Comparison of ENCODE assay signal across 27 mouse cellular contexts in genomic region chr11:26381499-26381898, GRCm38 (mm10).
"Had no signal": no experiment of that assay in that cellular context is flagged by ENCODE, and none has a peak within 500 bp of the region (broad histone marks: within the 10 kb centered on the region; RNA-seq: fewer than 3 reads in every experiment).

No protein-coding gene starts in this region.

- H3K27ac ChIP-seq: gastrocnemius, adult 2 months; heart, embryonic 10.5 days; hindbrain, embryonic 10.5 days; hindbrain, embryonic 12.5 days; hindbrain, embryonic 14.5 days; intestine, embryonic 15.5 days; layer of hippocampus, adult 2 months; left cerebral cortex, adult 2 months; limb, embryonic 13.5 days; limb, embryonic 15.5 days; liver, embryonic 12.5 days; liver, embryonic 14.5 days had no signal

- ATAC-seq: hindbrain, embryonic 16.5 days; inflammation-experienced regulatory T-cells, adult 6 months; intestine, embryonic 15.5 days; intestine, postnatal 0 days; liver, embryonic 12.5 days had no signal

- H3K27me3 ChIP-seq: heart, embryonic 12.5 days; hindbrain, embryonic 12.5 days; intestine, embryonic 15.5 days; limb, embryonic 13.5 days; limb, embryonic 15.5 days; liver, embryonic 12.5 days had no signal

- H3K4me1 ChIP-seq: heart, embryonic 10.5 days; heart, embryonic 12.5 days; hindbrain, embryonic 10.5 days; hindbrain, embryonic 12.5 days; intestine, embryonic 15.5 days; limb, embryonic 13.5 days; limb, embryonic 15.5 days had no signal

- H3K4me2 ChIP-seq: heart, embryonic 12.5 days; hindbrain, embryonic 12.5 days; hindbrain, embryonic 14.5 days; intestine, embryonic 15.5 days; limb, embryonic 13.5 days; limb, embryonic 15.5 days; liver, embryonic 12.5 days had no signal

- H3K4me3 ChIP-seq: gastrocnemius, adult 2 months; heart, embryonic 10.5 days; heart, embryonic 12.5 days; hindbrain, embryonic 10.5 days; hindbrain, embryonic 12.5 days; intestine, embryonic 15.5 days; layer of hippocampus, adult 2 months; left cerebral cortex, adult 2 months; limb, embryonic 13.5 days; limb, embryonic 15.5 days; liver, embryonic 12.5 days had no signal

- H3K36me3 ChIP-seq: heart, embryonic 10.5 days; heart, embryonic 12.5 days; hindbrain, embryonic 10.5 days; hindbrain, embryonic 12.5 days; intestine, embryonic 15.5 days; limb, embryonic 13.5 days; limb, embryonic 15.5 days; liver, embryonic 12.5 days had no signal

- DNase-seq: gastrocnemius, adult 2 months; gastrocnemius, postnatal 10 days; gastrocnemius, postnatal 25 days; heart, adult 18-20 months; heart, postnatal 10 days; heart, postnatal 4 days; kidney, adult 18-20 months; kidney, adult 8-10 months; kidney, postnatal 10 days; kidney, postnatal 25 days; kidney, postnatal 4 days; left cerebral cortex, postnatal 4 days had no signal

- H3K9me3 ChIP-seq: heart, embryonic 10.5 days; heart, embryonic 12.5 days; hindbrain, embryonic 10.5 days; hindbrain, embryonic 12.5 days; intestine, embryonic 15.5 days; limb, embryonic 15.5 days; liver, embryonic 12.5 days had no signal

- H3K9ac ChIP-seq: heart, embryonic 12.5 days; hindbrain, embryonic 12.5 days; hindbrain, embryonic 14.5 days; intestine, embryonic 15.5 days; limb, embryonic 13.5 days; limb, embryonic 15.5 days; liver, embryonic 12.5 days; liver, embryonic 14.5 days had no signal
